Mouse (Mus musculus): Measurements from ENCODE around the gene Fcrls. TPM values are rescaled to one million over a fixed set of nuclear protein-coding genes. Genes with fewer than 3 reads are reported as not detected.

Fcrls gene
- polyA plus RNA-seq (2014; fragmentation: Illumina TruSeq; extraction: RNeasy Lipid Tissue Mini Kit (QIAGEN cat#74804)): 9.6 TPM

DNA sequence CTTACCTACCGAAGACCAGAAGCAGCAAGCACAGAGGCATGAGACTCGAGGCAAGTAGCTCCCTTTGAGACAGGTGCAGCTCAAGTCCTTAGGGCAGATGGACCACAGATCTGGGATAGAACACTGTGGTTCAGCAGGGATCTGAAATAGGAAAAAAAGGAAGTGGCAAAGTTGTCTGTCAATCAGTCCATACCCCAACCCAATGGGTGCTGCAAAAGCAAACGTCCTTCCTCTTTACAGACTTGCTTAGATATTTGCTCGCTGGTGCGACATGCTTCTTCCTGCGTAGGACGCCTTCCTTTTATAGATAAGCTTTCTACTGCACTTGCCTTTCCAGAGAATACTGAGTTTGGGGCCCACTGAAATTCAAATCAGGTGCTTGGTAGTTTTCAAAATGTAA lies at the start of gene Fcrls:
Gene Fcrls, minus strand, starts transcription at position 303 of the 400 bp plus-strand sequence.

Other genes with a start within 250 kb of the Fcrls start
- gene Kirrel, start 89.0 kb downstream of the Fcrls start, polyA plus RNA-seq (2014; fragmentation: Illumina TruSeq; extraction: RNeasy Lipid Tissue Mini Kit (QIAGEN cat#74804)): 8.3 TPM
- gene Cd5l, start 94.1 kb upstream of the Fcrls start, polyA plus RNA-seq (2014; fragmentation: Illumina TruSeq; extraction: RNeasy Lipid Tissue Mini Kit (QIAGEN cat#74804)): 1.7 TPM
- gene Fcrl1, start 112.6 kb upstream of the Fcrls start, polyA plus RNA-seq (2014; fragmentation: Illumina TruSeq; extraction: RNeasy Lipid Tissue Mini Kit (QIAGEN cat#74804)): 0.51 TPM
- 0.26 TPM for gene Fcrl5, start 172.0 kb upstream of the Fcrls start, polyA plus RNA-seq (2014; fragmentation: Illumina TruSeq; extraction: RNeasy Lipid Tissue Mini Kit (QIAGEN cat#74804))

All from ovary, adult 10 weeks (tissue).